Mouse (Mus musculus) neural tube, embryonic 12.5 days (tissue): ENCODE results near the gene Acot12. TPM values are rescaled to one million over a fixed set of nuclear protein-coding genes. Genes with fewer than 3 reads are reported as not detected.
A peak's percentile ranks its signal among the peaks of the same experiment; 100 is the strongest.

Source experiments
- ATAC-seq: fragments of 200-750 bp; cut with Nextera tagmentation; 2 replicates; pipeline ENCODE4 v1.8.0; 2017; ENCODE audit warnings: low read depth, mild to moderate bottlenecking, moderate TSS enrichment, moderate library complexity; ENCODE audit not compliant: low FRiP score
- H3K27ac ChIP-seq: fragments of 300-500 bp; sonication (generic); 2 replicates; pipeline ENCODE4 v1.5.1; 2016
- H3K27me3 ChIP-seq: fragments of 300-500 bp; sonication (generic); replicated peaks from 2 replicates; pipeline ENCODE4 v1.6.1; 2016; ENCODE audit warnings: mild to moderate bottlenecking
- H3K36me3 ChIP-seq: fragments of 300-500 bp; sonication (generic); 2 replicates; pipeline ENCODE4 v1.6.1; 2016; ENCODE audit warnings: mild to moderate bottlenecking
- H3K4me1 ChIP-seq: fragments of 300-500 bp; sonication (generic); 2 replicates; pipeline ENCODE4 v1.6.1; 2016
- H3K4me2 ChIP-seq: fragments of 300-500 bp; sonication (generic); replicated peaks from 2 replicates; pipeline ENCODE4 v1.6.1; 2016; ENCODE audit warnings: mild to moderate bottlenecking
- H3K4me3 ChIP-seq: fragments of 300-500 bp; sonication (generic); 2 replicates; pipeline ENCODE4 v1.5.1; 2016
- H3K9ac ChIP-seq: fragments of 300-500 bp; sonication (generic); 2 replicates; pipeline ENCODE4 v1.6.1; 2016; ENCODE audit warnings: mild to moderate bottlenecking
- H3K9me3 ChIP-seq: fragments of 300-500 bp; sonication (generic); 2 replicates; pipeline ENCODE4 v1.6.1; 2016; ENCODE audit warnings: mild to moderate bottlenecking
- WGBS: fragments of 180-500 bp; shearing (Covaris S2); methylation state at CpG from one replicate; pipeline ENCODE4 v1.1.7; 2016; 5-methylcytosine and 5-hydroxymethylcytosine counted together
- polyA plus RNA-seq: library from polyadenylated mRNA; unstranded; fragments of >200 nt; fragmentation: Nextera tagmentation; extraction: Ambion mirVana; gene quantifications from 2 replicates; pipeline ENCODE4 v1.2.1, GENCODE M21; 2016

Gene Acot12
- polyA plus RNA-seq, 1 experiment from 2014 or later: not detected

- Histone ChIP-seq H3K27ac (no peak overlapping the region), H3K9ac (no peak overlapping the region), H3K4me2 (no peak overlapping the region), H3K9me3 (no peaks in the 10 kb centered on the region), H3K36me3 (no peaks in the 10 kb centered on the region), H3K4me3 (no peak overlapping the region), H3K27me3 (peaks cover 7% of the 10 kb centered on the region), H3K4me1 (peaks cover 3% of the 10 kb centered on the region)
- no peak for ATAC-seq
- WGBS: 94% methylated on average over 1 of the region's 1 CpGs
These were observed 4.1 kb upstream of the Acot12 start for GRCm38 (mm10) chr13:91737191-91737590.

GRCm38 (mm10) chr13:91740851-91741250 is 461 bp upstream of the Acot12 start:
- Histone ChIP-seq H3K4me1 (peaks cover 3% of the 10 kb centered on the region), H3K9me3 (no peaks in the 10 kb centered on the region), H3K4me3 (peak overlapping the region; percentile 40; the same call in 1 of the 2 replicates), H3K4me2 (peak overlapping the region; percentile 89), H3K27me3 (peaks cover 7% of the 10 kb centered on the region), H3K27ac (no peak overlapping the region), H3K9ac (no peak overlapping the region), H3K36me3 (no peaks in the 10 kb centered on the region)
- 74% methylated on average over 6 of the region's 6 CpGs for WGBS
- ATAC-seq: no peak

GRCm38 (mm10) chr13:91743180-91743579 is 1.9 kb downstream of the Acot12 start:
- Histone ChIP-seq H3K27me3 (peaks cover 7% of the 10 kb centered on the region), H3K4me3 (no peak overlapping the region), H3K9me3 (no peaks in the 10 kb centered on the region), H3K27ac (no peak overlapping the region), H3K36me3 (no peaks in the 10 kb centered on the region), H3K4me1 (peaks cover 3% of the 10 kb centered on the region), H3K9ac (no peak overlapping the region), H3K4me2 (no peak overlapping the region)
- no peak for ATAC-seq
- WGBS: 78% methylated on average over 3 of the region's 3 CpGs

GRCm38 (mm10) chr13:91746470-91746869 is 5.2 kb downstream of the Acot12 start:
- WGBS: 90% methylated on average over 5 of the region's 5 CpGs
- Histone ChIP-seq H3K27ac (no peak overlapping the region), H3K36me3 (no peaks in the 10 kb centered on the region), H3K9me3 (no peaks in the 10 kb centered on the region), H3K9ac (no peak overlapping the region), H3K4me1 (no peaks in the 10 kb centered on the region), H3K27me3 (no peaks in the 10 kb centered on the region), H3K4me2 (no peak overlapping the region), H3K4me3 (no peak overlapping the region)
- no peak for ATAC-seq

GRCm38 (mm10) chr13:91748401-91748800 is 7.1 kb downstream of the Acot12 start:
- Histone ChIP-seq H3K27me3 (no peaks in the 10 kb centered on the region), H3K36me3 (no peaks in the 10 kb centered on the region), H3K4me2 (no peak overlapping the region), H3K9me3 (no peaks in the 10 kb centered on the region), H3K9ac (no peak overlapping the region), H3K4me1 (no peaks in the 10 kb centered on the region), H3K27ac (no peak overlapping the region), H3K4me3 (no peak overlapping the region)
- 89% methylated on average over 2 of the region's 2 CpGs for WGBS
- no peak for ATAC-seq

GRCm38 (mm10) chr13:91749981-91750380 is 8.7 kb downstream of the Acot12 start:
- Histone ChIP-seq H3K27ac (no peak overlapping the region), H3K36me3 (no peaks in the 10 kb centered on the region), H3K4me2 (no peak overlapping the region), H3K9me3 (no peaks in the 10 kb centered on the region), H3K4me3 (no peak overlapping the region), H3K4me1 (no peaks in the 10 kb centered on the region), H3K9ac (no peak overlapping the region), H3K27me3 (no peaks in the 10 kb centered on the region)
- no peak for ATAC-seq
- WGBS: 83% methylated on average over 4 of the region's 4 CpGs

GRCm38 (mm10) chr13:91753724-91754123 is 12.4 kb downstream of the Acot12 start:
- H3K36me3 ChIP-seq: no peaks in the 10 kb centered on the region
- no peaks in the 10 kb centered on the region for H3K27me3 ChIP-seq
- H3K4me1 ChIP-seq: no peaks in the 10 kb centered on the region
- no peaks in the 10 kb centered on the region for H3K9me3 ChIP-seq
- H3K4me2 ChIP-seq: no peak overlapping the region
- no peak overlapping the region for H3K9ac ChIP-seq
- ATAC-seq: no peak
- H3K4me3 ChIP-seq: no peak overlapping the region
- 61% methylated on average over 4 of the region's 4 CpGs for WGBS
- no peak overlapping the region for H3K27ac ChIP-seq

- Histone ChIP-seq H3K27me3 (no peaks in the 10 kb centered on the region), H3K27ac (no peak overlapping the region), H3K9ac (no peak overlapping the region), H3K9me3 (no peaks in the 10 kb centered on the region), H3K4me2 (no peak overlapping the region), H3K4me1 (no peaks in the 10 kb centered on the region), H3K4me3 (no peak overlapping the region), H3K36me3 (no peaks in the 10 kb centered on the region)
- ATAC-seq: no peak
These were observed 13.4 kb downstream of the Acot12 start for GRCm38 (mm10) chr13:91754762-91755161.

GRCm38 (mm10) chr13:91756230-91756629 is 14.9 kb downstream of the Acot12 start:
- H3K27ac ChIP-seq: no peak overlapping the region

GRCm38 (mm10) chr13:91758316-91759048 is 17.2 kb downstream of the Acot12 start:
- no peaks in the 10 kb centered on the region for H3K9me3 ChIP-seq
- H3K36me3 ChIP-seq: no peaks in the 10 kb centered on the region
- H3K27ac ChIP-seq: no peak overlapping the region
- WGBS: 83% methylated on average over 7 of the region's 7 CpGs
- H3K4me2 ChIP-seq: no peak overlapping the region
- H3K9ac ChIP-seq: no peak overlapping the region
- ATAC-seq: no peak
- H3K4me3 ChIP-seq: no peak overlapping the region
- no peaks in the 10 kb centered on the region for H3K27me3 ChIP-seq
- H3K4me1 ChIP-seq: no peaks in the 10 kb centered on the region

More at GRCm38 (mm10) chr13:91756230-91756629, 14.9 kb downstream of the Acot12 start:
- Histone ChIP-seq H3K4me1 (no peaks in the 10 kb centered on the region), H3K4me3 (no peak overlapping the region), H3K9me3 (no peaks in the 10 kb centered on the region), H3K27me3 (no peaks in the 10 kb centered on the region), H3K4me2 (no peak overlapping the region), H3K9ac (no peak overlapping the region), H3K36me3 (no peaks in the 10 kb centered on the region)
- ATAC-seq: no peak
- 94% methylated on average over 4 of the region's 4 CpGs for WGBS

- H3K4me2 ChIP-seq: no peak overlapping the region
- H3K27ac ChIP-seq: no peak overlapping the region
- H3K27me3 ChIP-seq: no peaks in the 10 kb centered on the region
- no peaks in the 10 kb centered on the region for H3K36me3 ChIP-seq
- no peak overlapping the region for H3K9ac ChIP-seq
- no peak for ATAC-seq
- 78% methylated on average over 8 of the region's 8 CpGs for WGBS
- no peak overlapping the region for H3K4me3 ChIP-seq
- H3K9me3 ChIP-seq: no peaks in the 10 kb centered on the region
- no peaks in the 10 kb centered on the region for H3K4me1 ChIP-seq
These were observed 18.5 kb downstream of the Acot12 start for GRCm38 (mm10) chr13:91759791-91760190.

GRCm38 (mm10) chr13:91760302-91761050 is 19.2 kb downstream of the Acot12 start:
- Histone ChIP-seq H3K27me3 (no peaks in the 10 kb centered on the region), H3K4me3 (no peak overlapping the region), H3K27ac (no peak overlapping the region), H3K4me2 (no peak overlapping the region), H3K9ac (no peak overlapping the region), H3K36me3 (no peaks in the 10 kb centered on the region), H3K4me1 (no peaks in the 10 kb centered on the region), H3K9me3 (no peaks in the 10 kb centered on the region)
- no peak for ATAC-seq
- WGBS: 92% methylated on average over 8 of the region's 8 CpGs
